Mouse (Mus musculus): ENCODE measurements at regions not wholly inside any gene's neighbourhood (a gene's known extent, or its start where the extent isn't known, plus 50 kb on each side); places are given as distances from the start of the nearest gene placed in this dataset.

- H3K4me2 ChIP-seq (ENCODE audit: low read length): no peak overlapping the region
- DNase-seq (peak; percentile 70), ATAC-seq (ENCODE audit: low FRiP score, low TSS enrichment) (no peak)
- H3K36me3 ChIP-seq (ENCODE audit: control insufficient read depth, insufficient read depth, low read length): no peaks in the 10 kb centered on the region
- H3K4me1 ChIP-seq (ENCODE audit: control insufficient read depth, insufficient read depth, low read length): no peaks in the 10 kb centered on the region
- H3K4me3 ChIP-seq (replicated peaks; ENCODE audit: low read depth, low read length): no peak overlapping the region
- no peaks in the 10 kb centered on the region for H3K9me3 ChIP-seq (ENCODE audit: control insufficient read depth, low read length)
- no peak overlapping the region for H3K9ac ChIP-seq (replicated peaks; ENCODE audit: low read length)
- no peak overlapping the region for H3K27ac ChIP-seq (replicated peaks; ENCODE audit: low read depth, low read length)
- 43% methylated on average over 5 of the region's 5 CpGs for WGBS
- H3K27me3 ChIP-seq (ENCODE audit: control insufficient read depth, insufficient read depth, low read length): no peaks in the 10 kb centered on the region
These were observed 920.3 kb downstream of the Efna5 start for GRCm38 (mm10) chr17:61960837-61961236.

GRCm38 (mm10) chr17:61960017-61960813, 920.9 kb downstream of the Efna5 start:
- ATAC-seq (ENCODE audit: low FRiP score, low TSS enrichment) (no peak), DNase-seq (no peak)
- Histone ChIP-seq H3K9me3 (ENCODE audit: control insufficient read depth, low read length) (no peaks in the 10 kb centered on the region), H3K9ac (replicated peaks; ENCODE audit: low read length) (no peak overlapping the region), H3K27ac (replicated peaks; ENCODE audit: low read depth, low read length) (no peak overlapping the region), H3K27me3 (ENCODE audit: control insufficient read depth, insufficient read depth, low read length) (no peaks in the 10 kb centered on the region), H3K4me2 (ENCODE audit: low read length) (no peak overlapping the region), H3K36me3 (ENCODE audit: control insufficient read depth, insufficient read depth, low read length) (no peaks in the 10 kb centered on the region), H3K4me3 (replicated peaks; ENCODE audit: low read depth, low read length) (no peak overlapping the region), H3K4me1 (ENCODE audit: control insufficient read depth, insufficient read depth, low read length) (no peaks in the 10 kb centered on the region)
- WGBS: 80% methylated on average over 5 of the region's 5 CpGs

GRCm38 (mm10) chr17:61917766-61918165, 963.4 kb downstream of the Efna5 start:
- Histone ChIP-seq H3K36me3 (ENCODE audit: control insufficient read depth, insufficient read depth, low read length) (no peaks in the 10 kb centered on the region), H3K9me3 (ENCODE audit: control insufficient read depth, low read length) (no peaks in the 10 kb centered on the region), H3K4me2 (ENCODE audit: low read length) (no peak overlapping the region), H3K4me1 (ENCODE audit: control insufficient read depth, insufficient read depth, low read length) (no peaks in the 10 kb centered on the region), H3K27me3 (ENCODE audit: control insufficient read depth, insufficient read depth, low read length) (no peaks in the 10 kb centered on the region), H3K4me3 (replicated peaks; ENCODE audit: low read depth, low read length) (no peak overlapping the region), H3K9ac (replicated peaks; ENCODE audit: low read length) (no peak overlapping the region), H3K27ac (replicated peaks; ENCODE audit: low read depth, low read length) (no peak overlapping the region)
- DNase-seq: no peak
- ATAC-seq (ENCODE audit: low FRiP score, low TSS enrichment): no peak

GRCm38 (mm10) chr17:61902898-61903297, 978.2 kb downstream of the Efna5 start:
- no peak overlapping the region for H3K27ac ChIP-seq (replicated peaks; ENCODE audit: low read depth, low read length)
- no peaks in the 10 kb centered on the region for H3K27me3 ChIP-seq (ENCODE audit: control insufficient read depth, insufficient read depth, low read length)
- ATAC-seq (ENCODE audit: low FRiP score, low TSS enrichment) (no peak), DNase-seq (no peak)
- H3K9me3 ChIP-seq (ENCODE audit: control insufficient read depth, low read length): no peaks in the 10 kb centered on the region
- no peak overlapping the region for H3K9ac ChIP-seq (replicated peaks; ENCODE audit: low read length)
- WGBS: 95% methylated on average over 19 of the region's 19 CpGs
- H3K4me2 ChIP-seq (ENCODE audit: low read length): no peak overlapping the region
- H3K4me1 ChIP-seq (ENCODE audit: control insufficient read depth, insufficient read depth, low read length): no peaks in the 10 kb centered on the region
- no peak overlapping the region for H3K4me3 ChIP-seq (replicated peaks; ENCODE audit: low read depth, low read length)
- H3K36me3 ChIP-seq (ENCODE audit: control insufficient read depth, insufficient read depth, low read length): no peaks in the 10 kb centered on the region

- no peak overlapping the region for H3K4me2 ChIP-seq (ENCODE audit: low read length)
- H3K4me3 ChIP-seq (replicated peaks; ENCODE audit: low read depth, low read length): no peak overlapping the region
- no peaks in the 10 kb centered on the region for H3K36me3 ChIP-seq (ENCODE audit: control insufficient read depth, insufficient read depth, low read length)
- no peak for ATAC-seq (ENCODE audit: low FRiP score, low TSS enrichment)
- no peaks in the 10 kb centered on the region for H3K4me1 ChIP-seq (ENCODE audit: control insufficient read depth, insufficient read depth, low read length)
- H3K9ac ChIP-seq (replicated peaks; ENCODE audit: low read length): no peak overlapping the region
- no peaks in the 10 kb centered on the region for H3K27me3 ChIP-seq (ENCODE audit: control insufficient read depth, insufficient read depth, low read length)
- WGBS: 59% methylated on average over 4 of the region's 4 CpGs
- H3K27ac ChIP-seq (replicated peaks; ENCODE audit: low read depth, low read length): no peak overlapping the region
- DNase-seq: no peak
- no peaks in the 10 kb centered on the region for H3K9me3 ChIP-seq (ENCODE audit: control insufficient read depth, low read length)
These were observed 990.5 kb downstream of the Efna5 start for GRCm38 (mm10) chr17:61890631-61891030.

GRCm38 (mm10) chr17:61866154-61866553, 1015.0 kb downstream of the Efna5 start:
- H3K27ac ChIP-seq (replicated peaks; ENCODE audit: low read depth, low read length): no peak overlapping the region
- WGBS: 88% methylated on average over 4 of the region's 4 CpGs
- no peaks in the 10 kb centered on the region for H3K27me3 ChIP-seq (ENCODE audit: control insufficient read depth, insufficient read depth, low read length)
- no peaks in the 10 kb centered on the region for H3K4me1 ChIP-seq (ENCODE audit: control insufficient read depth, insufficient read depth, low read length)
- H3K9me3 ChIP-seq (ENCODE audit: control insufficient read depth, low read length): no peaks in the 10 kb centered on the region
- no peak overlapping the region for H3K9ac ChIP-seq (replicated peaks; ENCODE audit: low read length)
- ATAC-seq (ENCODE audit: low FRiP score, low TSS enrichment) (no peak), DNase-seq (no peak)
- no peak overlapping the region for H3K4me3 ChIP-seq (replicated peaks; ENCODE audit: low read depth, low read length)
- H3K4me2 ChIP-seq (ENCODE audit: low read length): no peak overlapping the region
- H3K36me3 ChIP-seq (ENCODE audit: control insufficient read depth, insufficient read depth, low read length): no peaks in the 10 kb centered on the region

GRCm38 (mm10) chr17:61862437-61862836, 1018.7 kb downstream of the Efna5 start:
- ATAC-seq (ENCODE audit: low FRiP score, low TSS enrichment) (no peak), DNase-seq (no peak)
- 67% methylated on average over 2 of the region's 2 CpGs for WGBS
- Histone ChIP-seq H3K9me3 (ENCODE audit: control insufficient read depth, low read length) (no peaks in the 10 kb centered on the region), H3K27ac (replicated peaks; ENCODE audit: low read depth, low read length) (no peak overlapping the region), H3K36me3 (ENCODE audit: control insufficient read depth, insufficient read depth, low read length) (no peaks in the 10 kb centered on the region), H3K4me3 (replicated peaks; ENCODE audit: low read depth, low read length) (no peak overlapping the region), H3K4me1 (ENCODE audit: control insufficient read depth, insufficient read depth, low read length) (no peaks in the 10 kb centered on the region), H3K9ac (replicated peaks; ENCODE audit: low read length) (no peak overlapping the region), H3K4me2 (ENCODE audit: low read length) (no peak overlapping the region), H3K27me3 (ENCODE audit: control insufficient read depth, insufficient read depth, low read length) (no peaks in the 10 kb centered on the region)

- no peaks in the 10 kb centered on the region for H3K36me3 ChIP-seq (ENCODE audit: control insufficient read depth, insufficient read depth, low read length)
- ATAC-seq (ENCODE audit: low FRiP score, low TSS enrichment) (no peak), DNase-seq (no peak)
- no peaks in the 10 kb centered on the region for H3K27me3 ChIP-seq (ENCODE audit: control insufficient read depth, insufficient read depth, low read length)
- H3K27ac ChIP-seq (replicated peaks; ENCODE audit: low read depth, low read length): no peak overlapping the region
- H3K4me3 ChIP-seq (replicated peaks; ENCODE audit: low read depth, low read length): no peak overlapping the region
- no peak overlapping the region for H3K4me2 ChIP-seq (ENCODE audit: low read length)
- WGBS: 88% methylated on average over 2 of the region's 2 CpGs
- H3K9ac ChIP-seq (replicated peaks; ENCODE audit: low read length): no peak overlapping the region
- H3K9me3 ChIP-seq (ENCODE audit: control insufficient read depth, low read length): no peaks in the 10 kb centered on the region
- no peaks in the 10 kb centered on the region for H3K4me1 ChIP-seq (ENCODE audit: control insufficient read depth, insufficient read depth, low read length)
These were observed 1043.6 kb downstream of the Efna5 start for GRCm38 (mm10) chr17:61837555-61837954.

GRCm38 (mm10) chr17:61815490-61815889, 1065.6 kb downstream of the Efna5 start:
- Histone ChIP-seq H3K4me2 (ENCODE audit: low read length) (no peak overlapping the region), H3K4me1 (ENCODE audit: control insufficient read depth, insufficient read depth, low read length) (no peaks in the 10 kb centered on the region), H3K27me3 (ENCODE audit: control insufficient read depth, insufficient read depth, low read length) (no peaks in the 10 kb centered on the region), H3K27ac (replicated peaks; ENCODE audit: low read depth, low read length) (no peak overlapping the region), H3K36me3 (ENCODE audit: control insufficient read depth, insufficient read depth, low read length) (no peaks in the 10 kb centered on the region), H3K9ac (replicated peaks; ENCODE audit: low read length) (no peak overlapping the region), H3K4me3 (replicated peaks; ENCODE audit: low read depth, low read length) (no peak overlapping the region), H3K9me3 (ENCODE audit: control insufficient read depth, low read length) (no peaks in the 10 kb centered on the region)
- no peak for ATAC-seq (ENCODE audit: low FRiP score, low TSS enrichment)
- no peak for DNase-seq
- 89% methylated on average over 2 of the region's 2 CpGs for WGBS

All from midbrain, embryonic 14.5 days (tissue).